Mouse (Mus musculus): ENCODE data around the gene Osr1. TPM values are rescaled to one million over a fixed set of nuclear protein-coding genes. Genes with fewer than 3 reads are reported as not detected.

The Osr1 gene
- not detected in 2 replicates for total RNA-seq (2017)

GRCm38 (mm10) chr12:9569971-9570370 is at the start of gene Osr1:
Gene Osr1, plus strand, starts transcription at chr12:9570116.
- peak; percentile 61 for ATAC-seq (replicated peaks; ENCODE audit: low read depth, poor library complexity, severe bottlenecking)

- ATAC-seq (replicated peaks; ENCODE audit: low read depth, poor library complexity, severe bottlenecking), result no peak
Measured at GRCm38 (mm10) chr12:9550328-9550727, 19.6 kb upstream of the Osr1 start.

DNA sequence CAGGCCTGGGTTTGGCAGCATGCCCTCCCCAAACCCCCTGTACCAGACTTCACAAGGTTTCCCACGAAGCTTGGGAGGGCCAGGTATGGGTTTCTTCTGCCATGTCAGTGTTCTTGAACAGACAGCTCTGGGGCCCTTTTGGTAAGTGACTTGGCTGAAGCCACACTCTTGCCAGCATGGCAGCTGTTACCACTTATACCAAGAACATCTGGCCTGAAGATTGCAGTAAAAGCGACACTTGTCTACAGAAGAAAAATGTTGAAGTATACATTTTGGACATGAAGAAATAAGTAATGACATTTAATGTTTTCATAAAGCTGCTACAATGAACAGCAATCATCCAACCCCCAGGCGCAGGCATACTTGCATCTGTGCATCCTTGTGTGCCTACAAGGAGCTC is 5.0 kb upstream of the Osr1 start:
- ATAC-seq (replicated peaks; ENCODE audit: low read depth, poor library complexity, severe bottlenecking), result no peak

DNA sequence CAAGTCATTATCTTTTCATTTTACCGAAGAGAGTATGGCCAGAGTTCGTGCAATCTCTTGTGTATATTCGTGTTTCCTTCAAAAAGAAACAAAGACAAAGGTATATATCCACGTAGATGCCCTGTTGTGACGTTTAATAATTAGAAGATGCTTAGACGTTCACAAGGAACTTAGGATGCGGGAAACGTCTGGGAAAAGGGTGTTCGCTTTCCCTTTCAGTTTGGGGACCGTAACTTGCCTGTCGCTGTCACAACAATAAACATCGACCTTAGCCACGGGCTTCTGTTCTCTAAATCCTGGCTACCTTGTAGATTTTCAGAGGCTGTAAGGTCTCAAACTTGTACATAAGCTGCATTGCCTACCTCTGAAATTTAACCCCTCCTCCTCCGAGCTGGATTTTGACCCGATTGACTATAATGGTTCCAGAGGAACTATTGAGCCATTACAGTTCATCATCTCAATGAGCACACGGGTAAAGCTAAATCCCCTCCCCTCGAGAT is 630 bp downstream of the Osr1 start:
- no peak for ATAC-seq (replicated peaks; ENCODE audit: low read depth, poor library complexity, severe bottlenecking)

DNA sequence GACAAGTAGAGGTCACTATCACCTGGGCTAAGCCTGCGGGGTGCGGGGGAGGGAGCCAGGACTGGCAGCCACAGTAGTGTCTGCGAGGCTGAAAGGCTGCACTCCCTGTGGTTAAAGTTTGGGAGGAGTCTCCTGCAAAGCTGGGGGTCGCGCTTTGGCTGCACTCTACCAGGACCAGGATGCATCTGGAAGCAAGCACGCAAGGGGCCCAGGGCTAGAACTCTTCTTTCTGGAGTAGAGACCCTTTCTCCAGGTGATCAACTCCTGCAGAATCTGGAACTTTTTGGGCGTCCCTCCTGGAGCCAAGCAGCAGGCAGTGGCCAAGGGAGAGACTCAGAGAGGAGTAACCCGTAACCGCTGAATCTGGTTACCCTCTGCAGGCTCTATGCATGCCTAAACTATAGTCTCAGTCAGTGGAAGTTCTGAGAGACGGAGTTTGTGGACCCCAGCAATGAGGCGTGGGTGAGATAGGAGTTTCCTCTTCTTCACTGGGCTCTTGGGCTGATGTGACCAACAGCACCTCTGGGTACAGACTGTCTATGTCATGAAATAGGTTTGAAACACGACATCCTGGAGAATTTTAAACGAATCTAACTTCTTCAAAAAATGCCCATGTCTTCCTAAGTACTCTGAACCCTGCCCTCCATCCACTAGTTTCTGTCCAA is 1.5 kb downstream of the Osr1 start:
- no peak for ATAC-seq (replicated peaks; ENCODE audit: low read depth, poor library complexity, severe bottlenecking)

- no peak for ATAC-seq (replicated peaks; ENCODE audit: low read depth, poor library complexity, severe bottlenecking)
Measured at GRCm38 (mm10) chr12:9572022-9572421, 2.1 kb downstream of the Osr1 start.

- ATAC-seq (replicated peaks; ENCODE audit: low read depth, poor library complexity, severe bottlenecking), result no peak
Measured at GRCm38 (mm10) chr12:9573682-9574081, 3.8 kb downstream of the Osr1 start.

DNA sequence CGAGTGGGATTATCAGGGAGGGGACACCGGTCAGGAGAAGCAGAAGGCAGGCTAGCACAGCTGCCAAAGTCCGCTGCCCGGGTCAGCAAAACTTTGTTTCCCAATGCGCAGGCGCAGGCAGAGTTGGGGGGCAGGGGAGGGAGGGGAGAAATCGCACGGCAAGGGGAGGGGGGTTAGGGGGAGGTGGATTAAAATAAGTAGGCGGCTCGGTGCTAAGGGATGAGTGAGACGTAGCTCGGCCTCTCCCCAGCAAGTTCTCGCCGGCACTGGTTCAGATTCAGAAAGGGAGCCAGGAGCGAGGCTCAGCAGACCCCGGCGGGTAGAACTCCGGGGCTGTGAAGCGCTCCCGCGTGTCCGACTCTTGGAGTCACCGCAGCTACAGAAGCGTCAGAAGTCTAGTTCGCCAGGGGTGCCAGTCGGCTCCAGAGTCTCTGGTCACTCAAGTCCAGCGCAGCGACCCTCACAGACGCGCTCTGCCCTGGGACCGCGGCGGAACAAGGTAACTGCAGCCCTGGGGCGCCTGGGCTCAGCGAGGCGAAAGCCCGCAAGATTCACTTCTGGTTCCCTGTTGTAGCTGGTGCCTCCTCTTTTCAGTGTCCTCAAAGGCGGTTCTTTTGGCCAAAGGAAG is 4.4 kb downstream of the Osr1 start:
- ATAC-seq (replicated peaks; ENCODE audit: low read depth, poor library complexity, severe bottlenecking), result peak; percentile 55; the same call in 1 of the 2 replicates

- no peak for ATAC-seq (replicated peaks; ENCODE audit: low read depth, poor library complexity, severe bottlenecking)
Measured at GRCm38 (mm10) chr12:9575158-9576042, 5.5 kb downstream of the Osr1 start.

DNA sequence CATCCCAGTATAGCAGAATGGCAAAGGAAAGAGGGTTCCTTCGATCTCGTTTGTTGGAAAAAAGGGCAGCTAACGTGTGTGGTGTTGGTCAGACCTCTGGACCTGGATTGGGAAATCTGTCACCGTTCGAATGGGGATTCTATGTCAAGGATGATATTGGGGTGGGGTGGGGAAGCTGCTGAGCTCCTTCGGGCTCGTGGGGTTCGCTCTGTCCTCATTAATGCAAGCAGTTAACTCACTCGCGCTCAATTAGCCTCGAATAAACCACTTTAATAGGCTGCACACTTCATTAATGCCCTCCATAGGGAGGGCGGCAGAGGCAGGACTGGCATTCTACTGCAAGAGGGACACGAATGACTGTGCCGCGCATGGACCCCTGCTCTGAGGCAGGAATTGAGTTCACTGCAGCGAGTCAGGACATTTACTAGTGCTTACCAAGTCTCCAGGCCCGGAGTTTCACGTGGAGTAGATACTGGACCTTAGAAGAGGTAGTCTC is 6.2 kb downstream of the Osr1 start:
- no peak for ATAC-seq (replicated peaks; ENCODE audit: low read depth, poor library complexity, severe bottlenecking)

DNA sequence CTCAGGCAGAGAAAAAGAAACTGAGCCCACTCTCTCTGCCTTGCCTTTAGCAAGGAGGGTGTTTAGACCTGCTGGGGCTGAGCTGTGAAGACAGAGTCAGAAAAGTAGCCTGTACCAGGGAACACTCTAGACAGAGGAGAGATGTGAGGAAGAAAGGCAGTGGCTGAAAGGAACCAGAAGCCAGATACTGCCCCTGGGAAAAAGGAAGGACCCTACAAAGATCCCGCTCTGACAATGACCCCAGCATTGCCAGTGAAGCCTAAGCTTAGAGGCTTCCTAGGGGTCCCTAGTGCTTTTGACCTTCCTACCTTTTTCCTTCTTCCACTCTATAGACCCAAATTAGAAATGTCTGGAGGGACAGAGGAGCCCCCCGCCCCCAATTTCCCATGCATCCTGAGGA is 7.7 kb downstream of the Osr1 start:
- ATAC-seq (replicated peaks; ENCODE audit: low read depth, poor library complexity, severe bottlenecking), result no peak

DNA sequence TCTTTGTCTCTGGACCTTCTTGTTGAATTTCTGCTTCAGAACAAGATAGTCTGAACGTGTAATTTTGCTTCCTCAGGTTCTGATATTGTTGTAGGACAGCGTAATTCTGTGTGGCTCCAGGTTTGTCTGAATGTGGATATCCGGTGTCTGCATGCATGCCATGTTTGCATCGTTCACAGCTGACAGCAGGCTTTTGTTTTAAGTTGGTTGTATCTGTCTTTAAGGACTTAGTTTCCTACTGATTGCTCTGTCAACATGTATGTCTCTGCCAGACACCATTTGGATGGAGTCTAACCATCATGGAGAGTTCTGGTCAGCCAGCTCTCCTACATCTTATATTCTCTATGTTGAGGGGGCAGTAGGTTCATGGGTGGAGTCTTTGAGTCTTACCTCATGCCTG is 8.7 kb downstream of the Osr1 start:
- no peak for ATAC-seq (replicated peaks; ENCODE audit: low read depth, poor library complexity, severe bottlenecking)

DNA sequence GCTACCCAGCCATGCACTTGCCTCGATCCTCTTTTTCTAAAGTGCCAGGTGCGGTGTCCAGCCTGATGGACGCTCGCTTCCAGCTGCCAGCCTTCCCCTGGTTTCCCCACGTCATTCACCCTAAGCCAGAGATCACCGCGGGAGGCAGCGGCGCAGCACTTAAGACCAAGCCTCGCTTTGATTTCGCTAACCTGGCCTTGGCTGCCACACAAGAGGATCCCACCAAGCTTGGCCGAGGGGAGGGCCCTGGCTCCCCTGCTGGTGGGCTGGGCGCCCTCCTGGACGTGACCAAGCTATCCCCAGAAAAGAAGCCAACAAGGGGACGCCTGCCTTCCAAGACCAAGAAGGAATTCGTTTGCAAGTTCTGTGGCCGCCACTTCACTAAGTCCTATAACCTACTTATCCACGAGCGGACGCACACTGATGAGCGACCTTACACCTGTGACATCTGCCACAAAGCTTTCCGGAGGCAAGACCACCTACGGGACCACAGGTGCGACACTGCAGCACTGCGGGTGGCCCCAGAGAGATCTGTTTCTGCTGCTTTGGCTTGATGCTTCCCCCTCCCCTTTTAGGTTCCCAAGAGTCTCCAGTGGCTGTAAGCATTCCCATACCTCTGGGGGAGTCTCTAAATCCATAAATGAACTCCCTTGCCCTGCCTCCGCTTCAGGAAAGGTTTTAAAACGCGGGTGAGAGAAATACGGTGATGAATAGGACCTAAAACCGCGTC is 9.6 kb downstream of the Osr1 start:
- ATAC-seq (replicated peaks; ENCODE audit: low read depth, poor library complexity, severe bottlenecking), result no peak

GRCm38 (mm10) chr12:9580041-9580905 is 10.4 kb downstream of the Osr1 start:
- ATAC-seq (replicated peaks; ENCODE audit: low read depth, poor library complexity, severe bottlenecking), result no peak

DNA sequence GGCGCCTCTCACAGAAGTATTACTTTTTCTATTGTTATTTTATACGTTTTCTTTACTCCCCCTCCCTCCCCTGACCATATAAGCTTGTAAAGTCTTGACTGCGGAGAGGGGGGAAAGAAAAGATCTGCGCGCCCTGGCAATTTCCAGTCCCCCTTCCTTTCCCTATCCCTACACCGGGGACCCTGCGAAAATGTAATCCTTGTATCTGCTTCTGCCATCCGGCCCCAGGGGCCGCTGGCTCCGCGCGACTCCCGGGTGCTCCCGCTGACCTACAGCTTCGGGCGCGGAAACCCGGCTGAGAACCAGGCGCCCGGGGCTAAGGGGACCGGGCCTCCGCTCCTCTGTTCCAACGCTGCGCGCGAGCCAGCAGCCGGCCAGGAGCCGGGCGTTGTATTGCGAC is 11.1 kb downstream of the Osr1 start:
- ATAC-seq (replicated peaks; ENCODE audit: low read depth, poor library complexity, severe bottlenecking), result no peak

DNA sequence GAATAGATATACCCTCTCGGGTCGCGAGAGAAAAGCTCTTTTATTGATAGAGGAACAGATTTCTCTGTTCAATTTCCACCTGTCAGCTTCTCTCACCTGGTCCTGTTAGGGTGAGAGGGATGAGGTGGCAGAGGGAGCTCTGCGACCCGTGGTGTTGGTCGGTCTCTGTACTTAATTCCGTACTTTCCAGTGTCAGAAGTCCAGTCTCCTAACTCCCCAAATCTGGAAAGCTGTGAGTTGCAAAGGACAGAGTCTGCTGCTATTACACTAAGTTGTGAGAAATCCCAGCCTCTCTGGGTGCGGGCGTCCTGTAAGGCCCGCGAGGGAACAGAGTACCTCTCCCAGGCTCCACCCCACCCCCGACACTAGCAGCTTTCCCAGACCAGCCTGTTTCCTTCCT is 11.6 kb downstream of the Osr1 start:
- no peak for ATAC-seq (replicated peaks; ENCODE audit: low read depth, poor library complexity, severe bottlenecking)

GRCm38 (mm10) chr12:9582248-9582995 is 12.5 kb downstream of the Osr1 start:
- no peak for ATAC-seq (replicated peaks; ENCODE audit: low read depth, poor library complexity, severe bottlenecking)

DNA sequence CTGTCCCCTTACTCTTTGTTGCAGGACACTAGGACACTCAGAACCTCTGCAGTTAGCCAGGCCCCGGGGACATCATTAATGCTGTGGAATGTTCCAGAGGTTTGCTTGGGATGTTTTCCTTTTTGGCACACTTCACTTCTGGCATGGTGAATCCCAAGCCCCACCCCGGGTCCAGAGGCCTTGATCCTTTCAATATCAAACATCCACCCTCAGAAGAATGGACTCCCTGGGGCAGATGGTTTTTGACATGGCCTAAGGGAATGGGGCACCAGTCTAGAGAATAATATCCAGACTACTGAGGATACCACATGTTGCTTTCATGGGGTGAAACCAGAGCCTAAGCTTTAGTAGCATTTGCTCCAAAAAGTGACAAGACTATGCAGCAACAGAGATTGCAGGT is 13.5 kb downstream of the Osr1 start:
- no peak for ATAC-seq (replicated peaks; ENCODE audit: low read depth, poor library complexity, severe bottlenecking)

Data from common myeloid progenitor, adult 5-6 weeks (primary cell).